Mouse (Mus musculus) MEL (cell line): ENCODE data around the gene Nfia. TPM values are rescaled to one million over a fixed set of nuclear protein-coding genes. Genes with fewer than 3 reads are reported as not detected.

Source experiments
- DNase-seq: peaks from one replicate; pipeline ENCODE4 v3.0.0; 2011; ENCODE audit warnings: low read depth, low spot score
- H3K27ac ChIP-seq: 2 replicates; pipeline ENCODE4 v1.5.1; 2012; ENCODE audit warnings: low read depth, mild to moderate bottlenecking, control low read depth, low read length, moderate library complexity; ENCODE audit not compliant: control insufficient read depth
- H3K27me3 ChIP-seq, 2 experiments: fragments of 150-350 bp in 1 of 2; sonication (generic) in 1 of 2; 2 replicates each; pipeline ENCODE4 v1.6.1; 2012; ENCODE audit warnings: low read length in 2 of 2, mild to moderate bottlenecking in 2 of 2, improper control_type of control experiment in 1 of 2, moderate library complexity in 1 of 2; ENCODE audit not compliant: insufficient read depth in 2 of 2, control insufficient read depth in 1 of 2
- H3K36me3 ChIP-seq, 2 experiments: 2 replicates each; pipeline ENCODE4 v1.6.1; 2012 to 2014; ENCODE audit warnings: low read length in 2 of 2, improper control_type of control experiment in 1 of 2, inconsistent platforms in 1 of 2, mild to moderate bottlenecking in 1 of 2; ENCODE audit not compliant: insufficient read depth in 2 of 2, control insufficient read depth in 1 of 2
- H3K4me1 ChIP-seq, 2 experiments: fragments of 150-350 bp in 1 of 2; sonication (generic) in 1 of 2; 2 replicates each; pipeline ENCODE4 v1.6.1; 2012; ENCODE audit warnings: low read length in 2 of 2, improper control_type of control experiment in 1 of 2, mild to moderate bottlenecking in 1 of 2; ENCODE audit not compliant: insufficient read depth in 2 of 2, control insufficient read depth in 1 of 2
- H3K4me3 ChIP-seq, 2 experiments: fragments of 150-350 bp in 1 of 2; sonication (generic) in 1 of 2; 2 replicates each; pipeline ENCODE4 v1.5.1; 2012; ENCODE audit warnings: low read depth in 2 of 2, low read length in 2 of 2, mild to moderate bottlenecking in 2 of 2, moderate library complexity in 2 of 2, control low read depth in 1 of 2, improper control_type of control experiment in 1 of 2; ENCODE audit not compliant: control insufficient read depth in 1 of 2, insufficient read depth in 1 of 2
- H3K79me2 ChIP-seq: 2 replicates; pipeline ENCODE4 v1.6.1; 2012; ENCODE audit warnings: mild to moderate bottlenecking, low read length, moderate library complexity; ENCODE audit not compliant: control insufficient read depth, poor library complexity, insufficient read depth
- H3K9ac ChIP-seq: 2 replicates; pipeline ENCODE4 v1.6.1; 2012; ENCODE audit warnings: low read depth, mild to moderate bottlenecking, control low read depth, low read length, moderate library complexity; ENCODE audit not compliant: control insufficient read depth, poor library complexity, severe bottlenecking
- H3K9me3 ChIP-seq: fragments of 150-350 bp; sonication (generic); replicated peaks from 2 replicates; pipeline ENCODE4 v1.6.1; 2012; ENCODE audit warnings: mild to moderate bottlenecking, low read length, improper control_type of control experiment, moderate library complexity; ENCODE audit not compliant: insufficient read depth
- CHD1 ChIP-seq: IDR thresholded peaks from 2 replicates; pipeline ENCODE4 v1.6.1; 2012; ENCODE audit warnings: low read depth, mild to moderate bottlenecking, inconsistent platforms, low read length, improper control_type of control experiment
- CHD2 ChIP-seq: IDR thresholded peaks from 2 replicates; pipeline ENCODE4 v1.6.1; 2011; ENCODE audit warnings: low read length, improper control_type of control experiment
- CTCF ChIP-seq, 3 experiments: IDR thresholded peaks in 2 of 3; conservative IDR thresholded peaks in 1 of 3; 2 replicates each; pipeline ENCODE4 v1.5.1; 2011 to 2012; ENCODE audit warnings: low read length in 3 of 3, low read depth in 2 of 3, mild to moderate bottlenecking in 2 of 3, improper control_type of control experiment in 1 of 3, inconsistent platforms in 1 of 3, mixed read lengths in 1 of 3, moderate library complexity in 1 of 3; ENCODE audit not compliant: control insufficient read depth in 1 of 3, insufficient read depth in 1 of 3, poor library complexity in 1 of 3, severe bottlenecking in 1 of 3
- E2F4 ChIP-seq: IDR thresholded peaks from 2 replicates; pipeline ENCODE4 v1.6.1; 2011; ENCODE audit warnings: low read depth, low read length, improper control_type of control experiment, borderline replicate concordance
- ELF1 ChIP-seq: IDR thresholded peaks from 2 replicates; pipeline ENCODE4 v1.6.1; 2014; ENCODE audit warnings: low read depth, mild to moderate bottlenecking, inconsistent platforms, low read length, improper control_type of control experiment, moderate library complexity
- ETS1 ChIP-seq: IDR thresholded peaks from 2 replicates; pipeline ENCODE4 v1.6.1; 2012; ENCODE audit warnings: low read depth, mild to moderate bottlenecking, inconsistent platforms, low read length, improper control_type of control experiment, moderate library complexity
- JUND ChIP-seq: IDR thresholded peaks from 2 replicates; pipeline ENCODE4 v1.6.1; 2011; ENCODE audit warnings: low read depth, mild to moderate bottlenecking, improper control_type of control experiment, low read length
- KAT2A ChIP-seq: conservative IDR thresholded peaks from 2 replicates; pipeline ENCODE4 v1.6.1; 2012; ENCODE audit warnings: low read depth, low read length, improper control_type of control experiment, inconsistent platforms
- MAFK ChIP-seq: IDR thresholded peaks from 2 replicates; pipeline ENCODE4 v1.6.1; 2011; ENCODE audit warnings: low read depth, mild to moderate bottlenecking, low read length, improper control_type of control experiment, borderline replicate concordance
- MAX ChIP-seq: IDR thresholded peaks from 2 replicates; pipeline ENCODE4 v1.6.1; 2011; ENCODE audit warnings: low read length, improper control_type of control experiment
- MAZ ChIP-seq: IDR thresholded peaks from 2 replicates; pipeline ENCODE4 v1.6.1; 2012; ENCODE audit warnings: low read depth, mild to moderate bottlenecking, inconsistent platforms, low read length, improper control_type of control experiment
- MXI1 ChIP-seq: IDR thresholded peaks from 2 replicates; pipeline ENCODE4 v1.6.1; 2011; ENCODE audit warnings: mild to moderate bottlenecking, low read depth, low read length, improper control_type of control experiment
- MYB ChIP-seq: IDR thresholded peaks from 2 replicates; pipeline ENCODE4 v1.6.1; 2011; ENCODE audit warnings: mild to moderate bottlenecking, low read depth, low read length, improper control_type of control experiment
- POLR2A ChIP-seq, 2 experiments: IDR thresholded peaks; 2 replicates each; pipeline ENCODE4 v1.6.1; 2011 to 2012; ENCODE audit warnings: low read length in 2 of 2, mild to moderate bottlenecking in 2 of 2, control low read depth in 1 of 2, improper control_type of control experiment in 1 of 2, low read depth in 1 of 2, moderate library complexity in 1 of 2; ENCODE audit not compliant: control insufficient read depth in 1 of 2, insufficient read depth in 1 of 2, poor library complexity in 1 of 2
- POLR2AphosphoS2 ChIP-seq: IDR thresholded peaks from 2 replicates; pipeline ENCODE4 v1.6.1; 2011; ENCODE audit warnings: low read length, improper control_type of control experiment
- POLR2AphosphoS5 ChIP-seq: IDR thresholded peaks from 2 replicates; pipeline ENCODE4 v1.6.1; 2012; ENCODE audit warnings: low read depth, borderline replicate concordance, mild to moderate bottlenecking, inconsistent platforms, low read length, moderate library complexity, mixed read lengths
- SMC3 ChIP-seq: IDR thresholded peaks from 2 replicates; pipeline ENCODE4 v1.6.1; 2011; ENCODE audit warnings: low read depth, low read length, improper control_type of control experiment
- TAL1 ChIP-seq: IDR thresholded peaks from 2 replicates; pipeline ENCODE4 v1.6.1; 2012; ENCODE audit warnings: mild to moderate bottlenecking, inconsistent platforms, low read length, moderate library complexity, mixed read lengths
- TBP ChIP-seq: IDR thresholded peaks from 2 replicates; pipeline ENCODE4 v1.8.0; 2011; ENCODE audit warnings: low read depth, low read length, improper control_type of control experiment
- TCF12 ChIP-seq: IDR thresholded peaks from 2 replicates; pipeline ENCODE4 v1.6.1; 2014; ENCODE audit warnings: low read depth, mild to moderate bottlenecking, inconsistent platforms, low read length, improper control_type of control experiment, moderate library complexity
- UBTF ChIP-seq: IDR thresholded peaks from 2 replicates; pipeline ENCODE4 v1.6.1; 2012; ENCODE audit warnings: low read depth, mild to moderate bottlenecking, inconsistent platforms, low read length, improper control_type of control experiment, moderate library complexity, borderline replicate concordance; ENCODE audit not compliant: insufficient read depth
- USF2 ChIP-seq, 2 experiments: IDR thresholded peaks; 2 replicates each; pipeline ENCODE4 v1.6.1; 2011 to 2012; ENCODE audit warnings: improper control_type of control experiment in 2 of 2, low read length in 2 of 2, borderline replicate concordance in 1 of 2, inconsistent platforms in 1 of 2, low read depth in 1 of 2, mild to moderate bottlenecking in 1 of 2; ENCODE audit not compliant: insufficient read depth in 1 of 2
- ZC3H11A ChIP-seq: IDR thresholded peaks from 2 replicates; pipeline ENCODE4 v1.6.1; 2012; ENCODE audit warnings: low read depth, mild to moderate bottlenecking, inconsistent platforms, low read length, improper control_type of control experiment
- ZKSCAN1 ChIP-seq: IDR thresholded peaks from 2 replicates; pipeline ENCODE4 v1.6.1; 2012; ENCODE audit warnings: low read depth, mild to moderate bottlenecking, inconsistent platforms, low read length, improper control_type of control experiment, moderate library complexity
- ZMIZ1 ChIP-seq: IDR thresholded peaks from 2 replicates; pipeline ENCODE4 v1.6.1; 2012; ENCODE audit warnings: low read depth, mild to moderate bottlenecking, inconsistent platforms, low read length, improper control_type of control experiment, moderate library complexity
- ZNF384 ChIP-seq: IDR thresholded peaks from 2 replicates; pipeline ENCODE4 v1.6.1; 2012; ENCODE audit warnings: low read depth, mild to moderate bottlenecking, inconsistent platforms, low read length, improper control_type of control experiment
- polyA plus RNA-seq, 2 experiments: library from polyadenylated mRNA; stranded (reverse) in 1 of 2; unstranded in 1 of 2; fragments of >175 nt in 1 of 2; fragments of >200 nt in 1 of 2; gene quantifications; 2 replicates each; pipeline versions ENCODE4 v1.2.1 to v1.2.4; 2012; ENCODE audit warnings: low replicate concordance in 2 of 2, low read depth in 1 of 2; ENCODE audit not compliant: insufficient read length in 2 of 2, insufficient read depth in 1 of 2, missing spikeins in 1 of 2
- total RNA-seq: library from RNA; depleted of rRNA; stranded (reverse); fragments of 300-350 nt; gene quantifications from 2 replicates; pipeline ENCODE4 v1.2.3, GENCODE M21; 2012

Nfia gene
- total and polyA plus RNA-seq, 3 experiments: 10.2 to 20.5 (median 13.4) TPM

DNA sequence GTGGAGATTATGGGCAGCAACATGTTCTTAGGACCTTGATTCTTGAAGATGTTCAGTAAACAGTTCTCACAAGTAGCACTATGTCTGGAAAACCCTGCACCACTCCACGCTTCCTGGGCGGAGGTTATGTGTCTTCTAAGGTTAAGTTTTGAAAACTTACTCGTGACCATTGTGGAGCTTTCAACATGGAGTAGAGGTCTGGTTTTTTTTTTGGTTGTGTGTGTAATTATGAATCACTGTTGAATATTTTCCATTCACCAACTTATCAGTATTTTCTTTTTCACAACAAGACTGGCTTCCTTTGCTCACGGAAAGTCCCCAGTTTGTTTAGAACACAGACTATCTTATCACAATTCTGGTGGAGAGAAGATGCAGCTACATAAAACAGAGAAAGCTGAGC, 82.2 kb downstream of the Nfia start:
- Histone ChIP-seq H3K4me3 (no peak overlapping the region), H3K4me1 (peaks cover 4 to 19% of the 10 kb centered on the region in 2 experiments), H3K79me2 (peaks cover 27% of the 10 kb centered on the region), H3K27me3 (no peaks in the 10 kb centered on the region), H3K27ac (no peak overlapping the region), H3K9me3 (no peaks in the 10 kb centered on the region), H3K36me3 (peaks cover 13 to 33% of the 10 kb centered on the region in 2 experiments), H3K9ac (no peak overlapping the region)
- DNase-seq: no peak
- TF ChIP-seq POLR2AphosphoS2 (no peak), SMC3 (no peak)
- TF ChIP-seq, all 39 proteins: peak for 0

GRCm38 (mm10) chr4:97855712-97856420, 83.3 kb downstream of the Nfia start:
- H3K9me3 ChIP-seq: no peaks in the 10 kb centered on the region

DNA sequence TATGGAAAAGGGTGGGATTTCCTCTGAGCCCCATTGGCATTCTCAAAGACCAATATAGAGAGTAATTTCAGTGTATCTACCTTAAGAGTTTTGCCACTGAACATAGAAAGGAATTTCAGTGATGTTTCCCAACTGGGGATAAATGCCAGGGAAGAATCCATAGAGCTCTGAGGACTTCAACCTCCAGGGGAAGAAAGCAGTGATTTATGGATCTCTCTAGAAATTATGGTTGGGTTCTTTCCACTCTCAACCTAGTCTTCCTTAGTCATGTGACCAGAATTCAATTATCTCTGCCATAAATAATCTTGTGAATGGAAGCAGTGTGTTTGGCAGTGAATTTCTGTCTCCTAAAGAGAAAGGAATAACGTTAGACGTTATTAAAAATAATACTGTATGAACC, 85.0 kb downstream of the Nfia start:
- no peaks in the 10 kb centered on the region for H3K4me1 ChIP-seq
- no peak overlapping the region for H3K4me3 ChIP-seq
- H3K27me3 ChIP-seq: no peaks in the 10 kb centered on the region
- no peak for DNase-seq
- TF ChIP-seq ZKSCAN1 (no peak), CHD1 (no peak), MAX (no peak), ZC3H11A (no peak), USF2 (IDR thresholded peaks at IDR 0.05; ENCODE audit: borderline replicate concordance in 1 of 2, insufficient read depth in 1 of 2, low read depth in 1 of 2, low read length in 2 of 2) (no peak), ELF1 (no peak), KAT2A (no peak), TAL1 (no peak), POLR2AphosphoS5 (no peak), CTCF (IDR thresholded peaks at IDR 0.05 in 2 of 3, conservative IDR thresholded peaks at IDR 0.05 in 1 of 3; ENCODE audit: control insufficient read depth in 1 of 3, insufficient read depth in 1 of 3, low read depth in 2 of 3, low read length in 3 of 3, poor library complexity in 1 of 3, severe bottlenecking in 1 of 3) (no peak), MYB (no peak), TBP (no peak), E2F4 (no peak), TCF12 (no peak), CHD2 (no peak), ZNF384 (no peak), MXI1 (no peak), ETS1 (no peak), JUND (no peak), UBTF (no peak)
- H3K36me3 ChIP-seq: peaks cover 16% of the 10 kb centered on the region in 2 experiments
- no peak overlapping the region for H3K27ac ChIP-seq
- H3K9me3 ChIP-seq: no peaks in the 10 kb centered on the region
- H3K9ac ChIP-seq: no peak overlapping the region
- H3K79me2 ChIP-seq: peaks cover 25% of the 10 kb centered on the region; the same call in 1 of the 2 replicates

More at GRCm38 (mm10) chr4:97855712-97856420, 83.3 kb downstream of the Nfia start:
- Histone ChIP-seq H3K27me3 (no peaks in the 10 kb centered on the region), H3K79me2 (peaks cover 25% of the 10 kb centered on the region), H3K4me3 (no peak overlapping the region), H3K27ac (no peak overlapping the region), H3K4me1 (peaks cover 4 to 13% of the 10 kb centered on the region in 2 experiments), H3K36me3 (peaks cover 13 to 24% of the 10 kb centered on the region in 2 experiments), H3K9ac (no peak overlapping the region)
- no peak for DNase-seq
- TF ChIP-seq ZNF384: no peak
- no peak for TF ChIP-seq POLR2A (IDR thresholded peaks at IDR 0.05; ENCODE audit: control insufficient read depth in 1 of 2, insufficient read depth in 1 of 2, low read depth in 1 of 2, low read length in 2 of 2, poor library complexity in 1 of 2)
- TF ChIP-seq MAZ: no peak
- no peak for TF ChIP-seq ZMIZ1
- TF ChIP-seq MAFK: no peak
- no peak for TF ChIP-seq ELF1
